Mouse (Mus musculus): ENCODE results near the gene Metap1d.

DNA sequence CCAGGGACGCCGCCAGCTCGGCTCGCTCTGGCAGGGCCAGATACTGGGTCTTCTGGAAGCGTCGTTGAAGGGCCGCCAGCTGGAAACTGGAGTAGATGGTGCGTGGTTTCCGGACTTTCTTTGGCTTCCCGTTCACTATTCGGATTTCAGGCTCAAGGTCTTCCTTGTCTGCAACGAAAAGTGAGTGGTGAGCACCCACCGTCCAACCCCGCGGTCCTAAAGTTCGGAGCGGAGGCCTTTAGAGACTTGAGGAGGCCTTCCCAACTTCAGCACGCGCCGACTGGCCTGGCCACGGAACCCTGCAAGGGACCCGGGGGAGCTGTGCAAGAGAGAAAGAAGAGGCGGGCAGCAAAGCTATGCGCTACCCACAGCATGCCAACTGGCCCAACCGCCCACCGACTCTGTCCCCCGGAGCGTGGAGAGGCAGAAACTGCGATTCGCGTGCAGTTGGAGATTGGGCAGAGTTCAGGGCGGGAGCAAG, 92.4 kb downstream of the Metap1d start:
- TF ChIP-seq CTCF (IDR thresholded peaks at IDR 0.05; ENCODE audit: borderline replicate concordance, insufficient read depth, low read depth, low read length): no peak
- TF ChIP-seq POLR2A (IDR thresholded peaks at IDR 0.05; ENCODE audit: borderline replicate concordance, insufficient read depth, low read length): no peak

Measured in cerebellum, adult 2 months (tissue).